Mouse (Mus musculus): ENCODE results near the gene Prkcb. TPM values are rescaled to one million over a fixed set of nuclear protein-coding genes. Genes with fewer than 3 reads are reported as not detected.
A peak's percentile ranks its signal among the peaks of the same experiment; 100 is the strongest.
"Not testable (repeated sequence)": the region's sequence is repeated elsewhere in the genome, so short reads cannot be mapped to it uniquely, and the experiment has no call there.

Gene Prkcb
- total RNA-seq (2022) = 1 to 10 TPM; 1.6 to 4.8 (median 2.1) TPM

- DNase-seq (ENCODE audit: low spot score) = peak; percentile 7
Measured at GRCm38 (mm10) chr7:122288605-122289242, at the start of gene Prkcb. Gene Prkcb, plus strand, starts transcription at chr7:122288751.

GRCm38 (mm10) chr7:122238939-122239338 is 49.6 kb upstream of the Prkcb start:
- DNase-seq (ENCODE audit: low spot score) = no peak

GRCm38 (mm10) chr7:122240413-122241119 is 48.0 kb upstream of the Prkcb start:
- DNase-seq (ENCODE audit: low spot score) = no peak

- peak; percentile 39 for DNase-seq (ENCODE audit: low spot score)
Measured at GRCm38 (mm10) chr7:122242260-122242659, 46.3 kb upstream of the Prkcb start.

DNA sequence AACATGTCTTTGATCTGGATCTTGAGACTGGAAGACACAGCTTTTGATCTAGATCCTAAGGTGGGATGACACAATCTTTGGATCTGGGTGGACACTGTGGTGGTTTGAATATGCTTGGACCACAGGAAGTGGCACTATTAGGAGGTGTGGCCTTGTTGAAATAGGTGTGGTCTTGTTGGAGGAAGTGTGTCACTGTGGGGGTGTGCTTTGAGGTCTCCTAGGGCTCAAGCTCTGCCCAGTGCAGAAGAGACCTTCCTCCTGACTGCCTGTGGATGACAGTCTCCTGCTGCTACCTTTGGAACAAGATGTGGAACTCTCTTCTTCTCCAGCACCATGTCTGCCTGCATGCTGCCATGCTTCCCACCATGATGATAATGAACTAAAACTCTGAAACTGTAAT is 45.8 kb upstream of the Prkcb start:
- not testable (repeated sequence) for DNase-seq (ENCODE audit: low spot score)

DNA sequence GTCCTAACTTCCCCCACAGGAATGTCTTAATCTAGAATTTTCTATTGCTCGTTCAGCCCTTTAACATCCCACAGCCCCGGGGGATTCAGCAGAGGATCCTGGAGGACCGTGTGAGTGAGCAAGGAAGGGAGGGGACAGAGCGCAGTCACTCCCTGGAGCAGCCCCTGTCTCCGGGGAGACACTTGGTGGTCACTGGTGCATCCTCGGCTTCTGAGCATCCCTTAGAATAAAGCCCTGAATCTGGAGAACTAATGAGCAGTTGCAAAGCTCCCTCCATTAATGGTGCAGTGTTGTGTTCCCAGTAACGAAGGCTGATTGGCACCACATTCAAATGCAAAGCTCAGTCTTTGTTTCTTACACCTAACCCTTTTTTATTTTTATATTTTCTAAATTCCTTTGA is 44.4 kb upstream of the Prkcb start:
- no peak for DNase-seq (ENCODE audit: low spot score)

DNA sequence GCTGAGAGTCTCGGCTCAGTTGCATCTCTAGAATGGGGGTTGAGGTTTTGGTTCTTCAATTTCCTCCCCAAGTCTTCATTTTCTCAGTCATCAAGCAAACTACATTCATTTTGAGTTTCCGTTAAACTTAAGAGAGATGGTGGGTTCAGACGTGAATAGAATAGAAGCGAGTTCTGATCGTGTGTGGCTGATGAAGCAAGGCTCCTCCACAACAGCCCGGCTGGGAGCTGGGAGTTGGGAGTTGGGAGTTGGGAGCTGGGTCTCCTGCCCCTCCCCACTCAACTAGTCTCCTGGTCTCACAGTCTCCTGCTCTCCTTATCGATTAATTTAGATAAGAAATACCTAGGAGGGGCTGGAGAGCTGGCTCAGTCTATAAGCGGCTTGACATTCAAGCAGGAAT is 44.0 kb upstream of the Prkcb start:
- no peak for DNase-seq (ENCODE audit: low spot score)

GRCm38 (mm10) chr7:122245976-122246375 is 42.6 kb upstream of the Prkcb start:
- no peak for DNase-seq (ENCODE audit: low spot score)

- DNase-seq (ENCODE audit: low spot score) = no peak
Measured at GRCm38 (mm10) chr7:122247254-122247864, 41.2 kb upstream of the Prkcb start.

GRCm38 (mm10) chr7:122249321-122249821 is 39.2 kb upstream of the Prkcb start:
- DNase-seq (ENCODE audit: low spot score) = no peak

- peak; percentile 49 for DNase-seq (ENCODE audit: low spot score)
Measured at GRCm38 (mm10) chr7:122251197-122252011, 37.1 kb upstream of the Prkcb start.

GRCm38 (mm10) chr7:122256722-122257121 is 31.8 kb upstream of the Prkcb start:
- no peak for DNase-seq (ENCODE audit: low spot score)

DNA sequence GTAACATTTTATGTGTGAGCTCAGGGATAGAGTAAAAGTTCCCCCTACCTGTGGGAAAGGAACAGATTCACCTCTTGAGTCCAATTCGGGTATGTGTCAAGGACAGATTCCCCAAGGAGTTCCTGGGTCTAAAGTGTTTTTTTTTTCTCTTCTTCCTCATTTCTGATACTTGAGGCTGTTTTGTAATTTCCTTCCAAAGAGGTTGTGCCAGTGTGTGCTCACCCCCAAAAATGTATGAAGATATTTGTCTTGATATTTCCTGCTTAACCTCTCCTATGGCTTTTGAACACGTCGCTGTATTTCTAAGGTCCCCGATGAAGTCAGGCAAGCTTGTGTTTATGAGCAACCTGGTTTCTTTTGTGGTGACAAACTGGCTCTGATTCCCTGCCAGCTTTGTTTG is 30.0 kb upstream of the Prkcb start:
- no peak for DNase-seq (ENCODE audit: low spot score)

DNA sequence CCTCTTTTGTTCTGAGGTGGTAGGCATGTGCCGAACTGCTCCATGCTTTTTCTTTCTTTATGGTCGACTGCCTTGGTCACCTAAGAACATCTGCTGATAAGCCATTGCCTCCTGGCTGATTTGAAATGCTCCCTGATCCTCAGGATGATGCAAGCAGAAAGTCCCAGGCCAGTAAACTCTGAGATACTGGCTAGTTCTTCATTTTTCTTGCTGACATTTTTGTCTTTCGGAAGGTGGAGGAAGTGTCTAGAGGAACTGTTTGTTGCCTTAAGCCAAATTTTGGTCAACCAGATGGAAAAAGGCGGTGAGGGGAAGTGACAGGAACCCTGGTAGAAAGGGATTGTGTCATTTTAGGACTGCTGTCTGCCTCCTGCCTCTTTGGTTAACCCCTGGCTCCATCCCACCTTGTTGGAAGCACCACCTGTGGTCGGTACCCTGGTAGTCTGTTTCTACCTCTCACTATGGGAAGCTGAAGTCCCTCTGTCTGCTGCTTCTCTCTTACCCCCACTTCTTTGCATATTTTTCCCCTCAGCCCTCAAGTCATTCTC is 28.4 kb upstream of the Prkcb start:
- DNase-seq (ENCODE audit: low spot score) = peak; percentile 21

GRCm38 (mm10) chr7:122268983-122269486 is 19.5 kb upstream of the Prkcb start:
- DNase-seq (ENCODE audit: low spot score) = no peak

GRCm38 (mm10) chr7:122272334-122272733 is 16.2 kb upstream of the Prkcb start:
- DNase-seq (ENCODE audit: low spot score) = no peak

- no peak for DNase-seq (ENCODE audit: low spot score)
Measured at GRCm38 (mm10) chr7:122279580-122279979, 9.0 kb upstream of the Prkcb start.

DNA sequence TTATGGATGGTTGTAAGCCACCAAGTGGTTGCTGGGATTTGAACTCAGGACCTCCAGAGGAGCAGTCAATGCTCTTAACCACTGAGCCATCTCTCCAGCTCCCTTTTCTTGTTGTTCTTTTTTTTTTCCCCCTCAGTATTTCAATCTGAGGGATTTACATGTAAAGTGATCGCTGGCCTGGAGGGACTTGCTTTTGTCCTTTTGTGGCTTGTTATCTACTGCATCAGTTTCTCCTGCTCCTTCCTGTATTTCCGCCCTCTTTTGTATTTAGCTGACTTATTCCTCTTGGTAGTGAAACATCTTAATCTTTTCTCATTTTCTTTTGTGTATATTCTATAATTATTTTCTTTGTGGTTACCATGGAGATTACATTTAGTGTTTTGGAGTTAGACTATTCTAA is 8.2 kb upstream of the Prkcb start:
- DNase-seq (ENCODE audit: low spot score) = no peak

DNA sequence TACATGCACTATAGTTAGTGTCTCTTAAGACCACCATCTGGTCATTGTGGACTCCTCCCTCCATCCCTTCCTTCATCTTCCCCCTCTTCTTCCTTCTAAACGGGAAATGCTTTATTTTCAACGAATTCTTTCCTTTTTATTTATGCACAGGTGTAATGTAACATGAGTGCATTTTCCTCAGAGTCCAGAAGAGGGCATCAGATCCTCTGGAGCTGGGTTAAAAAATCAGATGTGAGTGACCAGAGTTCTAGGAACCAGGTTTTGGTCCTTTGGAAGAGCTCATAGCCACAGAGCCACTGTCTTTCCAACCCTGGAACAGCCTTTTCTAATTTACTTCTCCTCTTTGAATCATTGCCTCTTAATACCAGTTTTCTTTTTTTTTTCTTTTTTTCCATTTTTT is 6.0 kb upstream of the Prkcb start:
- no peak for DNase-seq (ENCODE audit: low spot score)

DNA sequence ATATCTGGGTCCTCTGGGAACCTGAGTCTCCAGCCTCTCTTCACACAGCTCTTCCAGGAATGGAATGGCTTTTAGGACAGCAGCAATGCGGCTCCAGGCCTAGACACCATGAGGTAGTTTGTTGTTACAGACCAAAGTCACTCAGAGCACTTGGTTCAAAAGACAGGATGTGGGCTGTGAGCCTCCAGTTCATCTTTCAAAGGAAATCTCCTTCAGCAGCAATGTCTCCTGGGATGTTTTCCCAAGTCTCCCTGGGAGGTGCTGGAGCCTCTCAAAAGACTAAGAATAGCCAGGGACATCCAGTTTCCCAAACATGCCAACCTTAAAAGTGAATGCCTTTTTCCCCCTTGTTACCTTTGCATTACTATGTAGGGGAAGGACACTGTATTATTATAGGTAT is 1.3 kb upstream of the Prkcb start:
- no peak for DNase-seq (ENCODE audit: low spot score)
